Mouse (Mus musculus) gastrocnemius, postnatal 14 days (tissue): ENCODE results near the gene Gm28168. TPM values are rescaled to one million over a fixed set of nuclear protein-coding genes. Genes with fewer than 3 reads are reported as not detected.
"Not testable (repeated sequence)": the region's sequence is repeated elsewhere in the genome, so short reads cannot be mapped to it uniquely, and the experiment has no call there.

Source experiments
- DNase-seq: peaks from one replicate; pipeline ENCODE4 v3.0.0; 2021; ENCODE audit warnings: mixed read lengths
- intact Hi-C: fragments of 180-260 bp; cut with DNase I; formaldehyde crosslinking; loops from one replicate; pipeline ENCODE4 v1.15.1; 2025; ENCODE audit warnings: low total_unique reads
- long read RNA-seq, 2 experiments: library from polyadenylated mRNA; stranded (forward); transcript quantifications; one replicate each; pipeline ENCODE4 v2.0.0; 2021
- total RNA-seq, 2 experiments: library from RNA; stranded (reverse); gene quantifications; 2 replicates each; pipeline ENCODE4 v1.2.3; 2021

Gm28168 gene
- not detected for total RNA-seq
- long read RNA-seq, experiment 1 = 0 reads
- long read RNA-seq, experiment 2 = 0 reads

DNA sequence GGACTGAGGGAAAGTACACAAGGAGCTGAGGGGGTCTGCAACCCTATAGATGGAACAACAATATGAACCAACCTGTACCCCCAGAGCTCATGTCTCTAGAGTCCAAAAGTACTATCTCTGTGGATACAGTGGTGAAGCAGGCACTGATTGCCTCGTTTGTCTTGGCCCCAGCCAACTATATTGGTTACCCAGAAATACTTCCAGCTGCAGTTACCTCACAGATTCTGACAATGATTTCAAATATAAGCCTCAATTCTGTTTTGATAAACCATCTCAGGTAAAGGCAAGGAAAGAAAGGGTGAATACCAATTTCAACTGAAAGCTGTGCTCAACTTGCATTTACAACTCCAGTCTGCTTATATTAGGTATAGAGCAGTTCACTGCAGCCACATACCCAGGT lies at the start of gene Gm28168:
Gm28168 (plus strand) TSS at position 301 of the 400 bp plus-strand sequence.
- intact Hi-C loops, DNase-seq: not testable (repeated sequence)

DNA sequence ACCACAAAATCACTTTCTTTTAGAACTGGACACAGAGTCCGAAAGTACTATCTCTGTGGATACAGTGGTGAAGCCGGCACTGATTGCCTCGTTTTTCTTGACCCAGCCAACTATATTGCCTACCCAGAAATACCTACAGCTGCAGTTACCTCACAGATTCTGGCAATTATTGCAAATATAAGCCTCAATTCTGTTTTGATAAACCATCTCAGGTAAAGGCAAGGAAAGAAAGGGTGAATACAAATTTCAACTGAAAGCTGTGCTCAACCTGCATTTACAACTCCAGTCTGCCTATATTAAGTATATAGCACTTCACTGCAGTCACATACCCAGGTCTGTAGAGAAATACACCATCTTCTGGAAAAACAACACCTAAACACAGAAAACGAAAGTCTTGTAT lies 37.8 kb downstream of the Gm28168 start, which contains the start of gene Gm7145:
Gm7145 (plus strand) TSS at position 301 of the 400 bp plus-strand sequence.
- no peak for DNase-seq
- intact Hi-C loops = no loop called here

Other genes with a start within 250 kb of the Gm28168 start
- gene Gm28363, start 230.9 kb upstream of the Gm28168 start, total RNA-seq = not detected
- gene B020011L13Rik, start 146.9 kb upstream of the Gm28168 start, total RNA-seq = not detected
- gene Gm28360, start 97.9 kb upstream of the Gm28168 start, total RNA-seq = not detected
- gene Gm7145, start 37.9 kb downstream of the Gm28168 start, total RNA-seq = not detected
- gene Gm29106, start 248.5 kb downstream of the Gm28168 start, total RNA-seq = not detected